Mouse (Mus musculus) stomach, embryonic 14.5 days (tissue): ENCODE measurements around the gene Tha1. TPM values are rescaled to one million over a fixed set of nuclear protein-coding genes. Genes with fewer than 3 reads are reported as not detected.
"Not testable (repeated sequence)": the region's sequence is repeated elsewhere in the genome, so short reads cannot be mapped to it uniquely, and the experiment has no call there.

Experiments
- ATAC-seq: fragments of 200-750 bp; cut with Nextera tagmentation; 2 replicates; pipeline ENCODE4 v1.8.0; 2017; ENCODE audit warnings: low read depth, moderate TSS enrichment; ENCODE audit not compliant: insufficient number of reproducible peaks, insufficient read depth, low FRiP score
- H3K27ac ChIP-seq: fragments of 300-500 bp; sonication (generic); 2 replicates; pipeline ENCODE4 v1.5.1; 2014; ENCODE audit warnings: mild to moderate bottlenecking, low read length, moderate library complexity, mixed read lengths
- H3K27me3 ChIP-seq: fragments of 300-500 bp; sonication (generic); 2 replicates; pipeline ENCODE4 v1.6.1; 2014; ENCODE audit warnings: low read length, control low read depth, mixed read lengths; ENCODE audit not compliant: control insufficient read depth, insufficient read depth
- H3K36me3 ChIP-seq: fragments of 300-500 bp; sonication (generic); 2 replicates; pipeline ENCODE4 v1.6.1; 2014; ENCODE audit warnings: mild to moderate bottlenecking, control low read depth, low read length, moderate library complexity, mixed read lengths; ENCODE audit not compliant: control insufficient read depth, insufficient read depth
- H3K4me1 ChIP-seq: fragments of 300-500 bp; sonication (generic); 2 replicates; pipeline ENCODE4 v1.6.1; 2014; ENCODE audit warnings: low read length, control low read depth, mixed read lengths; ENCODE audit not compliant: control insufficient read depth, insufficient read depth
- H3K4me2 ChIP-seq: fragments of 300-500 bp; sonication (generic); replicated peaks from 2 replicates; pipeline ENCODE4 v1.6.1; 2014; ENCODE audit warnings: low read depth, low read length, control low read depth
- H3K4me3 ChIP-seq: fragments of 300-500 bp; sonication (generic); 2 replicates; pipeline ENCODE4 v1.5.1; 2014; ENCODE audit warnings: low read depth, low read length, control low read depth
- H3K9ac ChIP-seq: fragments of 300-500 bp; sonication (generic); replicated peaks from 2 replicates; pipeline ENCODE4 v1.6.1; 2014; ENCODE audit warnings: low read depth, mild to moderate bottlenecking, control low read depth, low read length, moderate library complexity, mixed read lengths
- H3K9me3 ChIP-seq: fragments of 300-500 bp; sonication (generic); 2 replicates; pipeline ENCODE4 v1.6.1; 2016; ENCODE audit warnings: low read depth, low read length, control low read depth; ENCODE audit not compliant: control insufficient read depth
- WGBS: fragments of 180-500 bp; shearing (Covaris S2); extraction: QIAGEN DNeasy Blood & Tissue Kit; methylation state at CpG from one replicate; pipeline ENCODE4 v1.1.7; 2014; 5-methylcytosine and 5-hydroxymethylcytosine counted together
- polyA plus RNA-seq: library from polyadenylated mRNA; unstranded; fragments of >200 nt; fragmentation: Nextera tagmentation; extraction: Ambion mirVana; gene quantifications from 2 replicates; pipeline ENCODE4 v1.2.1, GENCODE M21; 2014

The Tha1 gene
- polyA plus RNA-seq, 1 experiment from 2014 or later, result 6.4 TPM

- no peaks in the 10 kb centered on the region for H3K36me3 ChIP-seq
- H3K4me2 ChIP-seq, result no peak overlapping the region
- no peaks in the 10 kb centered on the region for H3K27me3 ChIP-seq
- H3K9ac ChIP-seq, result no peak overlapping the region
- H3K4me1 ChIP-seq, result no peaks in the 10 kb centered on the region
- no peak overlapping the region for H3K27ac ChIP-seq
- no peak overlapping the region for H3K4me3 ChIP-seq
- 24% methylated on average over 1 of the region's 1 CpGs for whole genome bisulfite sequencing
- no peak for ATAC-seq
- no peaks in the 10 kb centered on the region for H3K9me3 ChIP-seq
These were observed 32.4 kb downstream of the Tha1 start for GRCm38 (mm10) chr11:117840910-117841309.

- ATAC-seq, result no peak
- no peaks in the 10 kb centered on the region for H3K9me3 ChIP-seq
- WGBS, result 86% methylated on average over 1 of the region's 1 CpGs
- H3K4me2 ChIP-seq, result no peak overlapping the region
- H3K4me3 ChIP-seq, result no peak overlapping the region
- H3K4me1 ChIP-seq, result no peaks in the 10 kb centered on the region
- no peaks in the 10 kb centered on the region for H3K27me3 ChIP-seq
- H3K27ac ChIP-seq, result peak overlapping the region; percentile 29; the same call in 1 of the 2 replicates
- H3K36me3 ChIP-seq, result no peaks in the 10 kb centered on the region
- no peak overlapping the region for H3K9ac ChIP-seq
These were observed 34.3 kb downstream of the Tha1 start for GRCm38 (mm10) chr11:117839021-117839420.

GRCm38 (mm10) chr11:117838572-117838971 is 34.7 kb downstream of the Tha1 start:
- Histone ChIP-seq H3K9me3 (no peaks in the 10 kb centered on the region), H3K27ac (peak overlapping the region; percentile 29; the same call in 1 of the 2 replicates), H3K36me3 (no peaks in the 10 kb centered on the region), H3K4me3 (no peak overlapping the region), H3K4me2 (no peak overlapping the region), H3K27me3 (no peaks in the 10 kb centered on the region), H3K9ac (no peak overlapping the region), H3K4me1 (no peaks in the 10 kb centered on the region)
- 65% methylated on average over 2 of the region's 2 CpGs for WGBS
- peak; percentile 81 for ATAC-seq

- Histone ChIP-seq H3K36me3 (no peaks in the 10 kb centered on the region), H3K27me3 (no peaks in the 10 kb centered on the region), H3K9me3 (no peaks in the 10 kb centered on the region), H3K9ac (no peak overlapping the region), H3K4me3 (no peak overlapping the region), H3K27ac (no peak overlapping the region), H3K4me1 (no peaks in the 10 kb centered on the region), H3K4me2 (peak overlapping the region; percentile 29; the same call in 1 of the 2 replicates)
- 29% methylated on average over 13 of the region's 13 CpGs for WGBS
- ATAC-seq, result no peak
These were observed 37.0 kb downstream of the Tha1 start for GRCm38 (mm10) chr11:117836306-117836705.

GRCm38 (mm10) chr11:117834086-117834485 is 39.2 kb downstream of the Tha1 start:
- Histone ChIP-seq H3K9ac (no peak overlapping the region), H3K27me3 (no peaks in the 10 kb centered on the region), H3K36me3 (no peaks in the 10 kb centered on the region), H3K4me2 (no peak overlapping the region), H3K4me1 (peaks cover 5% of the 10 kb centered on the region; the same call in 1 of the 2 replicates), H3K4me3 (no peak overlapping the region), H3K27ac (no peak overlapping the region), H3K9me3 (no peaks in the 10 kb centered on the region)
- WGBS, result 84% methylated on average over 8 of the region's 8 CpGs
- no peak for ATAC-seq

GRCm38 (mm10) chr11:117833509-117833908 is 39.8 kb downstream of the Tha1 start:
- not testable (repeated sequence) for H3K9me3 ChIP-seq, H3K4me2 ChIP-seq, H3K4me3 ChIP-seq

GRCm38 (mm10) chr11:117832086-117832969 is 41.0 kb downstream of the Tha1 start:
- Histone ChIP-seq H3K27me3 (no peaks in the 10 kb centered on the region), H3K27ac (no peak overlapping the region), H3K36me3 (no peaks in the 10 kb centered on the region), H3K9me3 (no peaks in the 10 kb centered on the region), H3K4me3 (peak overlapping the region; percentile 14), H3K4me1 (peaks cover 21% of the 10 kb centered on the region), H3K9ac (no peak overlapping the region), H3K4me2 (peak overlapping the region; percentile 35)
- peak; percentile 35; the same call in 1 of the 2 replicates for ATAC-seq
- WGBS, result 20% methylated on average over 28 of the region's 28 CpGs

More at GRCm38 (mm10) chr11:117833509-117833908, 39.8 kb downstream of the Tha1 start:
- not testable (repeated sequence) for H3K36me3 ChIP-seq, H3K27me3 ChIP-seq, ATAC-seq, H3K9ac ChIP-seq, H3K27ac ChIP-seq
- 93% methylated on average over 4 of the region's 6 CpGs for WGBS
- H3K4me1 ChIP-seq, result peaks cover 11% of the 10 kb centered on the region

GRCm38 (mm10) chr11:117830401-117830800 is 42.9 kb downstream of the Tha1 start:
- Histone ChIP-seq H3K27me3 (no peaks in the 10 kb centered on the region), H3K27ac (no peak overlapping the region)
- no peak for ATAC-seq

More at GRCm38 (mm10) chr11:117830401-117830800, 42.9 kb downstream of the Tha1 start:
- 69% methylated on average over 9 of the region's 9 CpGs for WGBS
- Histone ChIP-seq H3K4me3 (no peak overlapping the region), H3K36me3 (no peaks in the 10 kb centered on the region), H3K9me3 (no peaks in the 10 kb centered on the region), H3K4me1 (peaks cover 35% of the 10 kb centered on the region), H3K4me2 (no peak overlapping the region), H3K9ac (no peak overlapping the region)
